In the genomic region with DNA sequence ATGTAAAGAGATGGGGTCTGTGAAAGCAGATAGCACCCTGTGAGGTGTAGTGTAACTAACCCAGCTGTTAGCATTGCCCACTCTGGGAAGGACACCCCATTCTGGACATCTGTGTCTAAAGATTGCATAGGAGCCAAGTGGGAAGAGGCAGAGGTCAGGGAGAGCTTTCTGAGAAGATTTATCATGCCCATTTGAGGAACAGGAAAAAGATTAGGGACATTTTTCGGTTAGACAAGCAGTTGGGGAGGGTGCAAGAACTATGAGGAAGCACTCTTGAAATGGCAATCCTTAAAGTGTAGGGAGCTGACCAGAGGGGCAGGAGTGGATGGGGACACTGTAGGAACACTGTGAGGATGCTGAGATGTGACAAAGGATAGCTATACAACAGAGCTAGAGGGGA, we compare ENCODE assay signal across 15 mouse cellular contexts.
"Had no signal": no experiment of that assay in that cellular context is flagged by ENCODE, and none has a peak within 500 bp of the region (broad histone marks: within the 10 kb centered on the region; RNA-seq: fewer than 3 reads in every experiment).

No protein-coding gene starts in this region.

- H3K4me1 ChIP-seq: midbrain, embryonic 13.5 days; midbrain, embryonic 15.5 days; neural tube, embryonic 12.5 days; stomach, embryonic 15.5 days had no signal

- DNase-seq: lung, adult 18-20 months; lung, embryonic 14.5 days; lung, postnatal 10 days; lung, postnatal 36 days; right cerebral cortex, postnatal 14 days; thymus, adult 18-20 months; thymus, postnatal 14 days; thymus, postnatal 36 days had no signal

- H3K4me3 ChIP-seq: midbrain, embryonic 13.5 days; midbrain, embryonic 15.5 days; neural tube, embryonic 12.5 days; stomach, embryonic 15.5 days had no signal

- H3K9ac ChIP-seq: liver, embryonic 14.5 days; lung, embryonic 14.5 days; midbrain, embryonic 13.5 days; midbrain, embryonic 15.5 days; neural tube, embryonic 12.5 days; stomach, embryonic 15.5 days had no signal

- ATAC-seq: midbrain, embryonic 13.5 days; midbrain, embryonic 15.5 days had no signal

- H3K4me2 ChIP-seq: liver, embryonic 11.5 days; lung, embryonic 14.5 days; midbrain, embryonic 11.5 days; midbrain, embryonic 13.5 days; midbrain, embryonic 15.5 days; neural tube, embryonic 12.5 days; stomach, embryonic 15.5 days had no signal

- H3K36me3 ChIP-seq: midbrain, embryonic 13.5 days; midbrain, embryonic 15.5 days; neural tube, embryonic 12.5 days; stomach, embryonic 15.5 days had no signal

- H3K9me3 ChIP-seq: midbrain, embryonic 15.5 days; stomach, embryonic 15.5 days had no signal

- H3K27ac ChIP-seq: liver, embryonic 14.5 days; midbrain, embryonic 13.5 days; midbrain, embryonic 15.5 days; neural tube, embryonic 12.5 days; stomach, embryonic 15.5 days had no signal

- H3K27me3 ChIP-seq: midbrain, embryonic 13.5 days; midbrain, embryonic 15.5 days; neural tube, embryonic 12.5 days; stomach, embryonic 15.5 days had no signal
